Mouse (Mus musculus): Measurements from ENCODE around the gene Samt2.
"Not testable (repeated sequence)": the region's sequence is repeated elsewhere in the genome, so short reads cannot be mapped to it uniquely, and the experiment has no call there.

Gene Samt2

GRCm38 (mm10) chrX:154579260-154579659 is at the start of gene Samt2:
Gene Samt2, minus strand, starts transcription at chrX:154579360.
- DNase-seq: not testable (repeated sequence)

All from thymus, postnatal 4 days (tissue).